Mouse (Mus musculus) spleen, adult 2 months (tissue): Measurements from ENCODE around the gene Sf1.

Source experiments
- CTCF ChIP-seq: fragments of 200-500 bp; IDR thresholded peaks from 2 replicates; pipeline ENCODE4 v1.5.1; 2011; ENCODE audit warnings: mild to moderate bottlenecking, inconsistent platforms; ENCODE audit not compliant: insufficient read depth, insufficient read length, insufficient replicate concordance; ENCODE audit errors: extremely low read depth
- POLR2A ChIP-seq: fragments of 200-500 bp; IDR thresholded peaks from 2 replicates; pipeline ENCODE4 v1.6.1; 2011; ENCODE audit warnings: low read depth, low read length, inconsistent platforms

- TF ChIP-seq CTCF, result no peak
- TF ChIP-seq POLR2A, result no peak
These were observed 30.1 kb downstream of the Sf1 start for GRCm38 (mm10) chr19:6393637-6394036.
